Mouse (Mus musculus) lung, postnatal 0 days (tissue): ENCODE results near the gene Fam221b.

ENCODE experiments used
- CTCF ChIP-seq: IDR thresholded peaks from 2 replicates; pipeline ENCODE4 v1.5.1; 2016; ENCODE audit warnings: antibody characterized with exemption, mild to moderate bottlenecking
- EP300 ChIP-seq: IDR thresholded peaks from 2 replicates; pipeline ENCODE4 v1.6.1; 2016; ENCODE audit warnings: antibody characterized with exemption, mild to moderate bottlenecking, control low read depth

DNA sequence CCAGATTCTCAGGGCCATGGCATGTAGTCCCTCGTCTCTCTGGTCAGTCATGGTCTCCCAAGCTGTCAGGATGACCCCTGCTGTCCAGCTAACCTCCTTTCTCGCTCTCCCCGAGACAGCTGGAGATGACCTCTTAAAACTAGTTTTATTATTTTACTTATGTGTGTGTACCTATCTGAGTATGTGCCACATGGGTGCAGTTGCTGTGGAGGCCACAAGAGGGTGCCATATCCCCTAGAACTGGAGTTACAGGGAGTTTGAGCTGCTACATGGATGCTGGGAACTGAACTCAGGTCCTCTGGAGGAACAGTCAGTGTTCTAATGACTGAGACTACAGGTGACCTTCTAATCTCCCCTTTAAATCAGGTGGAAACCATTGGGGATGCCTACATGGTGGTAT is 19.2 kb downstream of the Fam221b start:
- TF ChIP-seq EP300 (no peak), CTCF (peak; percentile 51)
